Mouse (Mus musculus) ES-Bruce4 (cell line): ENCODE results near the gene Pakap.

Experiments used
- CTCF ChIP-seq: IDR thresholded peaks from one replicate; pipeline ENCODE4 v1.8.1; 2011; ENCODE audit warnings: low read depth, low read length
- EP300 ChIP-seq: IDR thresholded peaks from 2 replicates; pipeline ENCODE4 v1.6.1; 2011; ENCODE audit warnings: low read depth, low read length; ENCODE audit not compliant: insufficient read depth

DNA sequence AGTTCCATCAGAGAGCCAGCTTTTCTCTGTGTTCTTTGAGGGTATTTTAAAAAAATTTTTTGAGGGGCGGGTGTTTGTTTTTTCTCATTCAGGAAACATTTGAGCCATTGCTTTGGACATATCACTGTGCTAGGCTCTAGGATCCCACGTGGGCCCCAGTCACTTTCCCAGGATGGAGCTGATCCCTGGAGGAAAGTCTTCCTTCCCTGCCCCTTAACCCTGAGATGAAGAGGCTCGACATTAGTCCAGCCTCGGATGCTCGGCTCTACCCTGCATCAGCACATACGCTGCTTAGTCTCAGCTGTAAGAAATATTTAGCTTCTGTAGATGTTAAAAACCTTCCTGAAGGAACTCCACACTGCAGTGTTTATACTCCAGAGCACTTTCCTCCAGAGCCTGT, 327.9 kb downstream of the Pakap start:
- TF ChIP-seq CTCF (no peak), EP300 (no peak)
